Mouse (Mus musculus): ENCODE data around the gene Lpp. TPM values are rescaled to one million over a fixed set of nuclear protein-coding genes. Genes with fewer than 3 reads are reported as not detected.

The Lpp gene
- total and polyA plus RNA-seq, 3 experiments: not detected

DNA sequence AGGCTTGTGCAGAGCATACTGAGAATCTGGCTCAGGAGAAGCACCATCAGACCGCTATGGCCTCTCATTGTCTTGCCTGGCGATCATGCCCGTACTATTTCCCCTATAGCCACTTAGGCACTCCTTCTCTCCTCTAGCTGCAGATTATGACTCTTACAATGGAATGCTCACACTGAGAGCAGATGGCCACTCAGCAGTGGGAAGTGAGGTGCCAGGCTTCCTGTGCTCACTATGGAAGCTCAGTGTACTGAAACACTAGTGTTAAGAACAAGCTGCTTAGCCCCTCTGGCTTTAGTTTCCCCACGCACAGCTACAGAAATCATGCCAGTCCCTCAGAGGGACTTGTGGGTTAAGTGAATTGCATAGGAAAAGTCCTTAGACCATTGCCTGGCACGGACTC is 2.7 kb upstream of the Lpp start:
- no peak for TF ChIP-seq ELF1 (IDR thresholded peaks at IDR 0.05; ENCODE audit: low read depth, low read length)
- no peak for TF ChIP-seq CHD2 (IDR thresholded peaks at IDR 0.05; ENCODE audit: low read length)
- TF ChIP-seq HCFC1 (IDR thresholded peaks at IDR 0.05; ENCODE audit: low read depth, low read length): no peak
- TF ChIP-seq POLR2A (IDR thresholded peaks at IDR 0.05; ENCODE audit: control insufficient read depth in 1 of 2, insufficient read depth in 1 of 2, low read depth in 1 of 2, low read length in 2 of 2, poor library complexity in 1 of 2): no peak
- no peak for TF ChIP-seq MYC (IDR thresholded peaks at IDR 0.05; ENCODE audit: low read depth, low read length)
- no peak for TF ChIP-seq MEF2A (IDR thresholded peaks at IDR 0.05; ENCODE audit: extremely low read depth, insufficient replicate concordance, low read depth, low read length, poor library complexity, severe bottlenecking)
- no peak for TF ChIP-seq MAZ (IDR thresholded peaks at IDR 0.05; ENCODE audit: low read depth, low read length)
- no peak for TF ChIP-seq SIN3A (IDR thresholded peaks at IDR 0.05; ENCODE audit: low read length)
- TF ChIP-seq RCOR1 (IDR thresholded peaks at IDR 0.05; ENCODE audit: low read depth, low read length): no peak
- no peak for TF ChIP-seq ETS1 (IDR thresholded peaks at IDR 0.05; ENCODE audit: low read depth, low read length)
- TF ChIP-seq MAX (IDR thresholded peaks at IDR 0.05; ENCODE audit: low read length): no peak
- no peak for TF ChIP-seq ZKSCAN1 (IDR thresholded peaks at IDR 0.05; ENCODE audit: low read depth, low read length)
- no peak for TF ChIP-seq NELFE (IDR thresholded peaks at IDR 0.05; ENCODE audit: low read depth, low read length)
- no peak for TF ChIP-seq ZNF384 (IDR thresholded peaks at IDR 0.05; ENCODE audit: low read depth, low read length)
- TF ChIP-seq USF2 (IDR thresholded peaks at IDR 0.05; ENCODE audit: borderline replicate concordance in 1 of 2, insufficient read depth in 1 of 2, low read depth in 1 of 2, low read length in 2 of 2): no peak
- no peak for TF ChIP-seq GATA1 (IDR thresholded peaks at IDR 0.05; ENCODE audit: low read depth, low read length)

DNA sequence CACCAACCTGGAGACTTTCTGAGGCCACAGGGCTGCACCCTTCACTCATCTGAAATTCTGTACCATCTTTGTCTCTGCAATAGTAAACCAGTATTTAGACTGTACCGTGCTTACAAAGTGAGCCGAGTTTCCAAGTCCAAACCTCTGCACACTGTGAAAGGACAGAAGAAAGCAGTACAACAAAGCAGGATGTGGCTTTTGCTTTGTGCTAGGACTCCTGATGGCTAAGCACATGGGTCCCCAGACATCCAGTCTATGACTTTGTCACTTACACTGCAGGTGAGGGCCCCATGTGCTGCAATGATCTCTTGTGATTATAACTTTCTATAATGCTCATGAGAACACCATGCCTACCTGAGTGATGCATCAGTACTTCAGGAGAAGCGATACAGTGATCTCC is 2.2 kb upstream of the Lpp start:
- H3K9me3 ChIP-seq (replicated peaks; ENCODE audit: insufficient read depth, low read length): no peaks in the 10 kb centered on the region
- no peak for TF ChIP-seq GABPA (IDR thresholded peaks at IDR 0.05; ENCODE audit: low read depth, low read length)
- TF ChIP-seq SIN3A (IDR thresholded peaks at IDR 0.05; ENCODE audit: low read length): no peak
- no peak for TF ChIP-seq ZNF384 (IDR thresholded peaks at IDR 0.05; ENCODE audit: low read depth, low read length)
- TF ChIP-seq HCFC1 (IDR thresholded peaks at IDR 0.05; ENCODE audit: low read depth, low read length): no peak
- no peak for TF ChIP-seq TBP (IDR thresholded peaks at IDR 0.05; ENCODE audit: low read depth, low read length)
- TF ChIP-seq ZC3H11A (IDR thresholded peaks at IDR 0.05; ENCODE audit: low read depth, low read length): no peak
- no peak for TF ChIP-seq USF2 (IDR thresholded peaks at IDR 0.05; ENCODE audit: borderline replicate concordance in 1 of 2, insufficient read depth in 1 of 2, low read depth in 1 of 2, low read length in 2 of 2)
- no peak for TF ChIP-seq UBTF (IDR thresholded peaks at IDR 0.05; ENCODE audit: borderline replicate concordance, insufficient read depth, low read depth, low read length)
- no peak for TF ChIP-seq NELFE (IDR thresholded peaks at IDR 0.05; ENCODE audit: low read depth, low read length)
- TF ChIP-seq ZMIZ1 (IDR thresholded peaks at IDR 0.05; ENCODE audit: low read depth, low read length): no peak
- TF ChIP-seq MAFK (IDR thresholded peaks at IDR 0.05; ENCODE audit: borderline replicate concordance, low read depth, low read length): no peak
- no peak for TF ChIP-seq EP300 (IDR thresholded peaks at IDR 0.05; ENCODE audit: low read depth in 1 of 2, low read length in 2 of 2)
- no peak for TF ChIP-seq CHD1 (IDR thresholded peaks at IDR 0.05; ENCODE audit: low read depth, low read length)
- TF ChIP-seq SMC3 (IDR thresholded peaks at IDR 0.05; ENCODE audit: low read depth, low read length): no peak
- no peak overlapping the region for H3K27ac ChIP-seq (ENCODE audit: control insufficient read depth, low read depth, low read length)
- DNase-seq (ENCODE audit: low read depth, low spot score): no peak
- no peak overlapping the region for H3K9ac ChIP-seq (ENCODE audit: control insufficient read depth, low read depth, low read length, poor library complexity, severe bottlenecking)
- H3K27me3 ChIP-seq (ENCODE audit: control insufficient read depth in 1 of 2, insufficient read depth in 2 of 2, low read length in 2 of 2): no peaks in the 10 kb centered on the region
- H3K4me1 ChIP-seq (ENCODE audit: control insufficient read depth in 1 of 2, insufficient read depth in 2 of 2, low read length in 2 of 2): no peaks in the 10 kb centered on the region
- H3K79me2 ChIP-seq (ENCODE audit: control insufficient read depth, insufficient read depth, low read length, poor library complexity): no peaks in the 10 kb centered on the region
- H3K4me3 ChIP-seq (ENCODE audit: control insufficient read depth in 1 of 2, insufficient read depth in 1 of 2, low read depth in 2 of 2, low read length in 2 of 2): no peak overlapping the region
- H3K36me3 ChIP-seq (ENCODE audit: control insufficient read depth in 1 of 2, insufficient read depth in 2 of 2, low read length in 2 of 2): no peaks in the 10 kb centered on the region

More for the DNA sequence above, 2.7 kb upstream of the Lpp start:
- Histone ChIP-seq H3K27me3 (ENCODE audit: control insufficient read depth in 1 of 2, insufficient read depth in 2 of 2, low read length in 2 of 2) (no peaks in the 10 kb centered on the region), H3K27ac (ENCODE audit: control insufficient read depth, low read depth, low read length) (no peak overlapping the region), H3K4me3 (ENCODE audit: control insufficient read depth in 1 of 2, insufficient read depth in 1 of 2, low read depth in 2 of 2, low read length in 2 of 2) (no peak overlapping the region), H3K79me2 (ENCODE audit: control insufficient read depth, insufficient read depth, low read length, poor library complexity) (no peaks in the 10 kb centered on the region), H3K4me1 (ENCODE audit: control insufficient read depth in 1 of 2, insufficient read depth in 2 of 2, low read length in 2 of 2) (no peaks in the 10 kb centered on the region), H3K9ac (ENCODE audit: control insufficient read depth, low read depth, low read length, poor library complexity, severe bottlenecking) (no peak overlapping the region), H3K36me3 (ENCODE audit: control insufficient read depth in 1 of 2, insufficient read depth in 2 of 2, low read length in 2 of 2) (no peaks in the 10 kb centered on the region), H3K9me3 (replicated peaks; ENCODE audit: insufficient read depth, low read length) (no peaks in the 10 kb centered on the region)
- no peak for DNase-seq (ENCODE audit: low read depth, low spot score)
